Mouse (Mus musculus) frontal cortex, adult (tissue): ENCODE data around the gene Nudt12.

Experiments
- ATAC-seq: cut with Nextera tagmentation; 2 replicates; pipeline ENCODE4 v1.9.2; 2017; ENCODE audit warnings: mild to moderate bottlenecking, moderate library complexity, mixed read lengths; ENCODE audit not compliant: low TSS enrichment

The Nudt12 gene

DNA sequence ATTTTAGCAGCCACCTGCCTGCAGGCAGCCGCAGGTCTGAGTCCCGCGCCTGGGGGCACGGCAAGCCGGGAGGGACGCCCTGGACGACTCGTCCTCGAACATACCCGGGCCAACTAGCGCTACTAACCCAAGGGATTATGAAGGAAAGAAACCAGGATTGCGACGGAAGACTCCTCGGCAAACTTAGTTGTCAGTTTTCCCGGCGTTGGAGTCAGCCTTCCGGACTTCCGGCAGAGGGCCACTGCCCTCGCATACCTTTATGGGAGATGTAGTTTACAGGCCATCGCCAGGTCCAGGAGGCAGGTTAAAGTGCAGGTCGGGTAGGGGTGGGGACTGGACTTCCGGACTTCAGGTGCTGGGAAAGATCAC lies at the start of gene Nudt12:
Gene Nudt12 (minus strand): TSS at position 282 of the 369 bp plus-strand sequence.
- ATAC-seq, result peak; percentile 98

DNA sequence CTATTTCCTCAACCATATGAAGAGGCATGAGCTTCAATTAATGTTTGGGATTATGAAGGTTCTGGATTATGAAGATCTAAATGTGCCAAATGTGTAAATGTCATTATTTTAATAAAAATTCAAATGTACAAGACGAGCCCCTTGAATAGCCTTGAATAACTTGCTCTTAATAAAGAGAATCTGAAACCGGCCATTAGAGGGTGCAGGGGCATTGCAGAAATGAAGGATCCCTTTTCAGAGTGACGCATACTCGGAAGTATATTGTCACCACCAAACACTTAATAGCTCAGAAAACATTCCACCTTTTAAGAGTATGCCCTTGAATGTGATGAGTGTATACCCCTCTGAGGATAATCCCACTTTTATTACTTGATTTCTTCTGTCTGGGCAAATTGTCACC lies 40.1 kb upstream of the Nudt12 start:
- ATAC-seq, result no peak

DNA sequence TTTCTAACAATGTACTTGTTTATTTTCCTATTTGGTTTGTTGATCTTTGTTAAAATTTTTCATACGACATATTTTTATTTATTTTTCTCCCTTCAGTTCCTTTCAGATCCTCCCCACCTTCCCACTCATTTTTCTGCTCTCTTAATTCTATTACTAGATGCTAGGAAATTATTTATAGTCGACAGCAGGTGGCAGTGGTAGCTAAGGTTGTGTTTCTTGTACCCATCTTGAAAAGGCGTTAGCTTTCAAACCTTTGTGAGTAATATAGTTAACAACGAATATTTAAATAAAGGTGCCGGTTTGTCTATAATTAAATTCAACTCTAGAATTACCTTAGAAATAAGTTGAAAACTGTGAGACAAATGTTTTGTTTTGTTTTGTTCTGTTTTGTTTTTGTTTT lies 26.6 kb upstream of the Nudt12 start:
- ATAC-seq, result 0 out of 2 replicates have a peak, but pooled peaks have one; percentile 65

DNA sequence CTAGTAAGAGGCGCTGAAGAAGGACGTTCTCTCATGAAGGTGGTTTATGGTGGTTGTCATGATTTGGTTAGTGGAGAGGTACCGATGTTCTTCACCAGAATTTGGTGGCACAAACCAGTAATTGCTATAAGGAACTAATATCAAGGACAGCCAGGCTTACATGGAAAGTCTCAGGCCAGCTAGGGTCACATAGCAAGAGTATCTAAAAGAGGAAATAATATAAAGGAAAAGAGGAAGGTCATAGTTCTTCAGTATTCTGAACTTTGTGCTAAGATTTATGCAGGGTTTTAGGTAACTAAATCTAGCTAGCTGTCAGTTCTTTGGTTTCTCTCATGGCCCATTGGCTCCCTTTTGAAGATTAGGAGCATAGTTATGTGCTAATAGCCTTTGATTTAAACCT lies 20.3 kb upstream of the Nudt12 start:
- ATAC-seq, result no peak

DNA sequence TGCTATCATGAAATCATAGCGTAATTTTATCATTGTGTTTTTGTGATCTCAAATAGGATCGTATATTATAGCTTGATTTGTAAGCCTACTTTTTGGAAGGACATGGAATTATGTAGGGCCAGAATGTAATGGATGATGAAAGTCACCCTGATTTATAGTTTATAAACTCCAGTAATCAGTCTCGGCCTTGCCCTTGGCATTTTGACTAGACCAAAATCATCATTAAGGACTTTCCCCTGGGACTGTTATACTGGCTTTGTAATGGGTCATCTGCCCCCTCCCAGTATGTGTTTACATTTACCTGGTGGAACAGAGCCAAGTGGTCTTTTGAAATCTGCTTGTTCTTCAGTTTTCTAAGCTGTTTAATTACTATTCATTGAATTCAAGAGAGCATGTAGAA lies 13.2 kb upstream of the Nudt12 start:
- ATAC-seq, result no peak

DNA sequence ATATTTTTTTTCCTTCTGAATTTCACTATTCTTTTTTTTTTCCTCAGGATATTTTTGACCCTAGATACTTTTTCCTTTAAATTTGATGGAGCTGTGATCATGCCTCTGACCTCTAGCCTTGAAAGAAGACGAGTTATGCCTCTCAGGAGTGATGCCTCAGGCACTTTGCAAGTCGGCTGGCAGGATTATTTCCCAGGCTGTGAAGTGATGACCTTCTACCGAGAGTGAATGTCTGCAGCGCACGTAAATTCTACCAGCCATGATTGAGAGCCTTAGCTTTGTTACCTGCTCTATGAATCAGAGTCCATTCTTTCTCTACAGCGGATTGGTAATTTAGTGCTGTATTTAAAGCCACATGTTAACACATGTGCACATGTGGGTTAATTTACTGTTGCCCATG lies 11.3 kb upstream of the Nudt12 start:
- no peak for ATAC-seq

DNA sequence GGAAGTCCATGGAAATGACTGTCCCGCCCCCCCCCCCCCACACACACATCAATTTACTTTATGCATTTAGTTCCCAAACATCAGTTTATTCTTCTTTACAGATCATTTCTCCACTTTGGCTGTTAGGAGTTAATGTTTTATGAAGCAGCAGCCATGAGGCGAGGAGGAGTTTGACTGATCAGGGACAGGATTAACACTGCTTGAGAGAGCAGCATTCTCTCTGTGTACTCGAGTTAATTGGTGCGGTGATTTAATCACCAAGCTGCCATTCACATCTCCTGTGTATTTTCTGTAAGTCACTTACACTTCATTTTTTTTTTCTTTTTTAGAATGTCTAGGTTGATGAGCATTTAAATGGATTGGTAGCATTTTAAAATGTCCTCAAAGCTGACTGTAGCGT lies 10.8 kb upstream of the Nudt12 start:
- ATAC-seq, result no peak

DNA sequence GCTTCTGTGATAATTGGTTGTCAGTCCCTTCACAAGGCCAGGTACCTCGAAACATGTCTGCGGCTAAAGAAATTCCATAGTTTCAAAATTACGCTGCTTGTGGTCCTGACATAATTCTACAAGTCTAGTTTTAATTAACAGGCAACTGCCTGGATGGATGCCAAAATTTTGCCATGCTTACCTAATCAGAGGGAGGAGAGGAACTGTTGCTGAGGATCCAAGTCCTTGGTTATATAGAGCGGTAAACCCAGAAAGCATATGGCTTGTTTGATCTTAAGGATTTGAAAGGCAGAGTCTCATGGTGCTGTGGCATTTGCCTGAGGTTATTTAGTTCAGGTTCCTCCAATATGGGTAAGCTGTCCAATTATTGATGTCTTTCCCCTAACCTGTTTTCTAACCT lies 5.5 kb upstream of the Nudt12 start:
- ATAC-seq, result no peak

DNA sequence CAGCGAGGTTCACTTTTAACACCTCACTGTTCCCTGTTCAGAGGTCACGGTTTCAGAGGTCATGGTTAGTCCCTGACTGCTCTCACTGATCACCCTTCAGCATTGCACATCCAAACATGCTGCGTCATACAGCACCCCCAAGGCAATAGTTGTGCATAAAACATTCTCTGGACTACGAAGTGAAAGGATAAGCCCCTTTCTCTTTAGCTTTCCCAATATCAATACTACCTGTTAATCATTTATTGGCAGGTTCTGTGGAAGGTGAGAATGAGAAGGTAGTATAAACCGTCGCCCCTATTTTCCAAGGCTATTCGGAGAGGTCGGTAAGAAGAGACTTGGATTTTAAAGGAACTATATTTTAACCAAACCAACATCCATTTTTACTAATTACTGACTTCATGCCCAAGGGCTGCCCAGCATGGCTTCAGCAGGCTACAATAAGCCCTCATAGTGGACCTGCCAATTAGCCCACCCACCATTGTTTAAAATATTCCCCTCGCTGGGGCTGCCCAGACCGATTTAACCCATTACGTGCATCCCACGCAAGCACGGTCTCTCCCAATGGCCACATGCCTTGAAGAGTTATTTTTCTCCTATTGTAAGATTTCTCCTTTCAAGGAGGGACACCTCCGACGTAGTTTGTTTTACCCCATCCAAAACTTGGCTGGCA lies 616 bp downstream of the Nudt12 start:
- ATAC-seq, result peak; percentile 53; the same call in 1 of the 2 replicates

DNA sequence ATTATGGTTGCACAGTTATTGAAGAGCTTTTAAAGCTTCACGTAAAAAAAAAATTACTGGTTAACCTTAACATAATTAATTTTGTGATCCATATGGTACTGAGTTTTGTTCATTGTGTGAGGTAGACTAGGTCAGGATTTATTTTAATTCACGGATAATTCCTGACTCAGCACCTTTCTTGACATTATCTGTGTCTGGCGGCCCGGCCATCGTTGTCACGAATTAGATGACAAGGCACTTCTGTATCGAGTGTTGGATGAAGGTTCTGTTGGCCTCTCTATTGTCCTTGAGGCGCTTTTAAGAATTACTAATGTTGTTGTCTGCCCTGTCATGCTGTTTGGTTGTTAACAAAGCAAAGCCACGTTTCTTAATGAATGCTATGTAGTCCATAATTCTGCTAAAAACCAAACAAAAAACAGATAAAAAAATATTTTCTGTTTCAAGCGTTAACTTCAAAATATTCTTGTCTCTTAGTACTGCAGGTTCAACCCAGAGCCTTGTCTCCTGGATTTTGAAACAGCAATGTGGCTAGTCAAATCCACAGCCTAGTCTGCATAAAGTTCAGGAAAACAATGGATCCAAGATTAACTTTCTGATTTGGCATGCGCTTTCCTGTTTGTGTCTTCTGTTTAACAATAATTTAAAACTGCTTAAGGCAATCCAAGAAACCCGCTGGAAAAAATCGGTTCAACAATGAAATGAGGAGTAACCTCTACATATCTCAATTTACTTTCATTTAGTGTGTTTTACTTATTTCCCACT lies 1.4 kb downstream of the Nudt12 start:
- no peak for ATAC-seq

DNA sequence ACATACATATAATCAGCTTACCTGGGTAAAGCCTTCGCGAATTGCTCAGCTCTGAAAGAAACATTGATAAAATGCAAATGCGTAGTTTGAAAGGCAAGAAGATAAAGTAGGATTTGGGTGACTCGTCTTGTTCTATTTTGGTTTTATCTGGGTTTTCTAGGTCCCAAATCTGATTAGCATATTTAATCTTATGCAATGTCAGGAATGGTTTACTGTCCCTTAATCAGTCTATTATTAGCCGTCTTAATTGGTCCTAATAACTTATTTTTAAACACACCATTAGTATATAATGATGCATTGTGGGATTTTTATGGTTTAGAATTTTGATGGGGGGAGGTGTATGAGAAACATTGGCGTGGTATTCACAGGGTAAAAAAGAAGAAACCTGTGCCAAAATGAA lies 21.9 kb downstream of the Nudt12 start, which contains the start of gene Pdzph1:
Gene Pdzph1 (minus strand): TSS at position 101 of the 400 bp plus-strand sequence.
- ATAC-seq, result no peak

DNA sequence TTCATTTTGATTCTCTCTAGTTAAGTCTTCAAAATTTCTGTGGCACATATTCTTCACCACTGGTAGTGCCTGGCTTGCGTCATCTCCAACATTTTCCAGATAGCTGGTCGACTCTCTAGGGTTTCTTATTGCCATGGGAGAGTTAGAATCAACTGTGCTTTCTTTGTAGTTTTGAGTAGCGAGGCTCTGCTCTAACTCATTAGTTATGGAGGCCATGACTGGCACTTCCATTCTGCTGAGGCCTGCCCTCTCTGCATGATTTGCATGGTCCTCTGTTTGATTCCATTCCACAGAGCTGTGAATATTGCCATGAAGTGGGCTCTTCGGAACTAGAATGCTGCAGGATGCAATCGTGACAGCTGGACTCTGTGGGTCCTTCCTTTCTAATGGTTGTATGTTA lies 39.9 kb downstream of the Nudt12 start:
- no peak for ATAC-seq

DNA sequence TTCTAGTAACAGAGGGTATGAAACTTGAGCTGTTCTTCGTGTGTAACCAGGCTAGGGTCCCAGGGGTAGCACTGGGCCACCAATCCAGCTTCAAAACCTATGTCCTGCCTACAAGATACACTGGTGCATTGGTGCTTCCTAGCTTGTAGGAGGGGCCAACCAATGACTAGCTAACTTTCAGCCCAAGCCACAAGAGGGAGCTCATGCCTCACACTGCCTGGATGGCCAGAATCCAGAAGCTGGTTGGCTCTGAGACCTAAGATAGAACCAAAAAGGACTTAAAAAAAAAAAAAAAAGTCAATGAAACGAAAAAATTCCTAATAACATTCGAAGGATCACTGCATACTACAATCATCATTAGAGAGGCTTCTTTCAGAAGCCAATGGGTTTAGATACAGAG lies 53.3 kb downstream of the Nudt12 start:
- peak; percentile 87 for ATAC-seq

DNA sequence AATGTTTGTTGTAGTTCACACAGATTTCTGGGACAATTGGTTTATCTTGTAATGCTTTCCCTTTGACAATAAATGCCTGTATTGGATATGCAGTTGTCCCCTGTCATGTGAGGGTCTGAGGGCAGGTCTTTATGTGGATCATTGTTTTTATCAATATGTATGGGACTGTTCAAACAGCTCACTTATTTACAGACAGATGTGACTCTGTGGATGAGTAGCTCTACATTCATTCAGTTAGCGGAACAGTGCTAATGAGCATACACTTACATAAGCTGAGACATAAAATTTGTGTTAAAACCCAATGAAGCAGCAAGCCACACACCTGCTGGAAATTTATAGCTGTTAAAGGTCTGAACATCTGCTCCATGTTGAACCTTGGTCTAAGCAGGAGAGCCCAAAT lies 56.1 kb downstream of the Nudt12 start:
- ATAC-seq, result no peak
